Mouse (Mus musculus): ENCODE data around the gene Gli3. TPM values are rescaled to one million over a fixed set of nuclear protein-coding genes. Genes with fewer than 3 reads are reported as not detected.

Gene Gli3
- not detected in 4 replicates for total RNA-seq (2023)

DNA sequence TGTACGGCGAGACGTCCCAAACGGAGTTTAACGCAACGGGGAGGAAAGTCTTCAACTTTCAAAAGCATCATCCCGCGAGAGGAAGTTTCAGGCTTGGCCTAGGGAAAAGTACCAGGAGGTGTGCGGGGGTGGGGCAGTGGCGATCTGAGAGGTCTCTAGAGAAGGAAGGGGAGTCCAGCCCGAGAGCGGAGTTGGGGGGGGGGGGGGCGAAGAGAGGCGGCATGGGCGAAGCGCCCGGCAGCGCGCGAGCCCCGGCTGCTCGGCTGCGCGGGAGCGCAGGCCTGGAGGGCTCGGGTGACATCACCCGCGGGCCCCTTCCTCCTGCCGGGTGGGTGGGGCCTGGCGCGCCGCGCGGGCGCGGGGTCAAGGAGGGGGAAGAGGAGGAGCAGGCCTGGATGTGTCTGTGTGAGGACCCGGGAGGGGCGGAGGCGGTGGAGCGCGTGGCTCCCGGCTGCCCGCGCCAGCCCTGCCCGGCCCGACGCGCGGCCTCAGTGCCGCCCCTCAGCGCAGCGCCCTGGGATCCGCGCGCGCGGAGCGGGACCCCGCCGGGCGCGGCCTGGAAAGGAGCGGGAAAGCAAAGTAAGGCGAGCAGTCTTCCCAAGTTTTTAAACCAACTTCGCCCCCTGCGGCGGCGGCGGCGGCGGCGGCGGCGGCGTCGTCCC is at the start of gene Gli3:
Gli3 (plus strand) TSS at position 406 of the 662 bp plus-strand sequence.

All from B cell, adult 62 days (primary cell).